Mouse (Mus musculus) kidney, embryonic 16.5 days (tissue): ENCODE measurements around the gene Spsb1. TPM values are rescaled to one million over a fixed set of nuclear protein-coding genes. Genes with fewer than 3 reads are reported as not detected.

ENCODE experiments used
- ATAC-seq: fragments of 200-750 bp; cut with Nextera tagmentation; 2 replicates; pipeline ENCODE4 v1.8.0; 2017; ENCODE audit warnings: moderate TSS enrichment; ENCODE audit not compliant: low FRiP score, low TSS enrichment
- H3K27ac ChIP-seq: fragments of 300-500 bp; sonication (generic); 2 replicates; pipeline ENCODE4 v1.5.1; 2014; ENCODE audit warnings: low read length
- H3K27me3 ChIP-seq: fragments of 300-500 bp; sonication (generic); 2 replicates; pipeline ENCODE4 v1.6.1; 2014; ENCODE audit warnings: low read length, control low read depth, mixed read lengths; ENCODE audit not compliant: insufficient read depth
- H3K36me3 ChIP-seq: fragments of 300-500 bp; sonication (generic); 2 replicates; pipeline ENCODE4 v1.6.1; 2014; ENCODE audit warnings: low read length, control low read depth, mixed read lengths; ENCODE audit not compliant: insufficient read depth
- H3K4me1 ChIP-seq: fragments of 300-500 bp; sonication (generic); 2 replicates; pipeline ENCODE4 v1.6.1; 2014; ENCODE audit warnings: low read length, control low read depth, mixed read lengths; ENCODE audit not compliant: insufficient read depth
- H3K4me2 ChIP-seq: fragments of 300-500 bp; sonication (generic); replicated peaks from 2 replicates; pipeline ENCODE4 v1.6.1; 2014; ENCODE audit warnings: low read depth, low read length
- H3K4me3 ChIP-seq: fragments of 300-500 bp; sonication (generic); 2 replicates; pipeline ENCODE4 v1.5.1; 2014; ENCODE audit warnings: mild to moderate bottlenecking, low read length
- H3K9ac ChIP-seq: fragments of 300-500 bp; sonication (generic); replicated peaks from 2 replicates; pipeline ENCODE4 v1.6.1; 2014; ENCODE audit warnings: low read length
- H3K9me3 ChIP-seq: fragments of 300-500 bp; sonication (generic); 2 replicates; pipeline ENCODE4 v1.6.1; 2016; ENCODE audit warnings: low read length, control low read depth
- WGBS: fragments of 180-500 bp; shearing (Covaris S2); extraction: QIAGEN DNeasy Blood & Tissue Kit; methylation state at CpG from one replicate; pipeline ENCODE4 v1.1.7; 2014; 5-methylcytosine and 5-hydroxymethylcytosine counted together
- polyA plus RNA-seq: library from polyadenylated mRNA; unstranded; fragments of >200 nt; fragmentation: Nextera tagmentation; extraction: Ambion mirVana; gene quantifications from 2 replicates; pipeline ENCODE4 v1.2.1, GENCODE M21; 2015

The Spsb1 gene
- polyA plus RNA-seq, 1 experiment from 2014 or later: 10.9 TPM

- Histone ChIP-seq H3K36me3 (no peaks in the 10 kb centered on the region), H3K9me3 (no peaks in the 10 kb centered on the region), H3K4me3 (no peak overlapping the region), H3K27ac (no peak overlapping the region), H3K27me3 (no peaks in the 10 kb centered on the region), H3K4me1 (peaks cover 20% of the 10 kb centered on the region), H3K4me2 (no peak overlapping the region), H3K9ac (no peak overlapping the region)
- no peak for ATAC-seq
- WGBS: 92% methylated on average over 5 of the region's 5 CpGs
Measured at GRCm38 (mm10) chr4:149849035-149849434, 105.8 kb downstream of the Spsb1 start.

GRCm38 (mm10) chr4:149846861-149847631 lies 107.8 kb downstream of the Spsb1 start:
- 61% methylated on average over 22 of the region's 22 CpGs for WGBS
- H3K9ac ChIP-seq: no peak overlapping the region
- no peak overlapping the region for H3K4me2 ChIP-seq
- no peak for ATAC-seq
- H3K4me1 ChIP-seq: peaks cover 16% of the 10 kb centered on the region
- H3K4me3 ChIP-seq: no peak overlapping the region
- H3K27me3 ChIP-seq: no peaks in the 10 kb centered on the region
- H3K27ac ChIP-seq: no peak overlapping the region
- no peaks in the 10 kb centered on the region for H3K9me3 ChIP-seq
- H3K36me3 ChIP-seq: no peaks in the 10 kb centered on the region

Other genes with a start within 250 kb of the Spsb1 start
- gene Tmem201, start 217.0 kb downstream of the Spsb1 start, polyA plus RNA-seq: 39.2 and 41.8 TPM in 2 replicates
- gene Slc25a33, start 180.8 kb downstream of the Spsb1 start, polyA plus RNA-seq: 13.9 and 14.2 TPM in 2 replicates
- gene H6pd, start 54.0 kb upstream of the Spsb1 start, polyA plus RNA-seq: 22.8 and 24.7 TPM in 2 replicates
- gene Gpr157, start 132.3 kb upstream of the Spsb1 start, polyA plus RNA-seq: 0.40 and 0.51 TPM in 2 replicates
- gene Slc2a5, start 164.2 kb upstream of the Spsb1 start, polyA plus RNA-seq: 2.2 and 2.5 TPM in 2 replicates
- not detected in 2 replicates for gene Slc2a7, start 193.9 kb upstream of the Spsb1 start, polyA plus RNA-seq
- 0.29 TPM in 1 of 2 replicates, not detected in the other for gene Car6, start 246.3 kb upstream of the Spsb1 start, polyA plus RNA-seq